Mouse (Mus musculus) A20 (cell line): ENCODE measurements around the gene Zfp385c.
A peak's percentile ranks its signal among the peaks of the same experiment; 100 is the strongest.

Experiments
- DNase-seq: peaks from one replicate; pipeline ENCODE4 v3.0.0-alpha.2; 2011; ENCODE audit warnings: low read depth, low spot score

Zfp385c gene

DNA sequence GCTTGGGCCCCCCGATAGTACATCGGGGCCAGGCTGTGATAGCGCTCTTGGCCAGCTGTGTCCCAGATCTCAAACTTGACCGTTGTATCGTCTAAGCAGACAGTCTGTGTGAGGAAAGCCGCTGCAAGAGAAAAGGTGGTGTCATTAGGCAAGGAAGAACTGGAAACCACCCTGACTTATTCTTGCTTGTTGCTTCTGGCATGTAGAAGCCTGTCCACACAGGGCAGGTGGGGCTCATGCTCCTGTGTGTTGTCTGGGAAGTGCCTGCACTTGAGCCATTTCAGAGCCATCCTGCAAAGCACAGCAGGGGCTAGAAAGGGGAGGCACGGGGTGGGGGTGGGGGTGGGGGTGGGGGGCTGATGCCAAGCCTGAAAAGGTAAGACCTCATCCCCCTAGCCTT, 26.2 kb upstream of the Zfp385c start:
- no peak for DNase-seq

- DNase-seq: no peak
Observed at GRCm38 (mm10) chr11:100716649-100717048, 24.4 kb upstream of the Zfp385c start.

DNA sequence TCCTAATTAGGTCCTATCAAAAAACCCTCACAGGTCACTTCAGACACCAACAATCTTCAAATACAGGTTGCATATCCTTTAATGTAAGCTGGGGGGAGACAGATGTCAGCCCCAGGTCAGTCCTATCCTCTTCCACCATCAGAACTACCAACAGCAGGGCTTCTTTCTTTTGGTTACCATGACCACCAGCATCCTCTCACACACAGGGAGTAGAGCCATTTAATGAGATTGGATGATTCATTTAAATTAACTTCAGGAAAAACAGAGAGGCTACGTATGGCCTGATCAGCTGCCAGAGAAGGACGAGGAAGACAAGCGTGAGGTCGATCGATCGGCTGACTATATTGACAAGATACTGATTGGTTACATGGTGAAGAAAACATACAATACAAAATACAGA, 22.7 kb upstream of the Zfp385c start:
- DNase-seq: no peak

- peak; percentile 69 for DNase-seq
Observed at GRCm38 (mm10) chr11:100714534-100714915, 22.3 kb upstream of the Zfp385c start.

DNA sequence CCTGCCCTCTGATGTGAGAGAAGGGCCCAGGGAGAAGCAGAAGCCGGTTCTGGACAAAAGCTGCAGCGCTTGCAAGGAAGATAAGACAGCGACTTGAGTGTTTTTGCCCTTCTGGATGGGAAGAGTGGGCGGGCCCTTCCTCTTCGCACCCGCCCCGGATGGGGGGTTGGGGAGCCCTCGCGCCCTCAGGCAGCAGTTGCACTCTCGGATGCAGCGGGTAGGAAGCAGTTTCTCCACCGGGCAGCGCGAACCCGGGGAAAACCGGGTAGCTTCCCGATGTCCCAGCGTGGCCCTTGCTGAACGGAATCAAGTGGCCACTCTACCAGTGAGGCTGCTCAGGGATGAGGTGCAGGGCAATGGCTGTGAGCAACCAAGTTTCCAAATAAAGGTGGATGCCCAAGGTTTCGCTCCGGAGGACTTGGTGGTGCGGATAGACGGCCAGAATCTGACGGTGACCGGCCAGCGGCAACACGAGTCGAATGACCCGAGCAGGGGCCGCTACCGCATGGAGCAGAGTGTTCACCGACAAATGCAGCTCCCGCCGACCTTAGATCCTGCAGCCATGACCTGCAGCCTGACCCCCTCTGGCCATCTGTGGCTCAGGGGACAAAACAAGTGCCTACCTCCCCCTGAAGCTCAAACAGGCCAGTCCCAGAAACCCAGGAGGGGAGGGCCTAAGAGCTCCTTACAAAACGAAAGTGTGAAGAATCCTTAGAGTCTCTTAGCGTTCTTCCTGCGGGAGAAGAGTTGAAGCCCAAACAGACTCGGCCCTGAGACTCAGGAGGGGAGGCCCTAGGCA, 21.7 kb upstream of the Zfp385c start, which contains the start of gene Hspb9:
Gene Hspb9 (plus strand): TSS at position 116 of the 799 bp plus-strand sequence.
- DNase-seq: no peak

- DNase-seq: no peak
Observed at GRCm38 (mm10) chr11:100713174-100713573, 20.9 kb upstream of the Zfp385c start.

- DNase-seq: peak; percentile 78
Observed at GRCm38 (mm10) chr11:100711783-100712615, 19.7 kb upstream of the Zfp385c start, which contains the start of gene Kat2a. TSS of gene Kat2a (minus strand) at chr11:100712465.

GRCm38 (mm10) chr11:100710977-100711376, 18.7 kb upstream of the Zfp385c start:
- DNase-seq: no peak

GRCm38 (mm10) chr11:100710528-100710927, 18.3 kb upstream of the Zfp385c start:
- DNase-seq: no peak

- no peak for DNase-seq
Observed at GRCm38 (mm10) chr11:100709201-100709810, 17.1 kb upstream of the Zfp385c start.

DNA sequence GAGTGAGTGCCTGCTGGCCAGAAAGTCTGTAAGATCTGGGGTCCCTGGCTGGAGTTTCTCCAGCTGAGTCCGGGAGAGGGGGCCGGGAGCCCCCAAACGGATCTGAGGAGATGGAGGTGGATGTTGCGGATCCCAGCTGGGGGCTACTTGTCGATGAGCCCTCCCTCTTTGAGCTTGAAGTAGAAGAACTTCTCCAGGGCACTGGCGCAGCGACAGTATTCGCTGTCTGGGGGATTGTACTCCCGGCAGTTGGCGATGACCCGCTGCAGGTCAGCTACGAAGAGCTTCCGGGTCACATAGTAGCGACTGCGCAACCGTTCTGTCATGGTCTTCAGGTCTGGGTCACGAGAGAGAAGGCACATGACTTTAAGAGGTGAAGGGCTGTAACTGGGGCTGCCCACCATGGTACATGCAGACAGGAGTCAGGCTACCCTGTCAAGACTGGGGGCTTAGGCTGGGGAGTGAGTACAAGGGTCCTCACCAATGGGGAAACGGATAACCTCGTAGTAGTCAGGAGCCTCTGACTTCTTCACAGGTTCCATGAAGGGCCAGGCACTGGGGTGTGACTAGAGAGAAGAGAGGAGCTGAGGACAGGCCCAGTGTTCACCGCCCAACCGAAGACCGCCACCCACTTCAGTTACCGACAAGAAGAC, 13.0 kb upstream of the Zfp385c start:
- DNase-seq: no peak

GRCm38 (mm10) chr11:100703851-100704531, 11.7 kb upstream of the Zfp385c start, which contains the start of gene Dhx58:
TSS of gene Dhx58 (minus strand) at chr11:100704271.
- DNase-seq: peak; percentile 61

- DNase-seq: peak; percentile 22
Observed at GRCm38 (mm10) chr11:100703366-100703765, 11.1 kb upstream of the Zfp385c start.

- no peak for DNase-seq
Observed at GRCm38 (mm10) chr11:100702906-100703305, 10.7 kb upstream of the Zfp385c start.

- peak; percentile 90 for DNase-seq
Observed at GRCm38 (mm10) chr11:100702081-100702851, 10.0 kb upstream of the Zfp385c start.

GRCm38 (mm10) chr11:100701301-100701700, 9.0 kb upstream of the Zfp385c start:
- DNase-seq: peak; percentile 69

DNA sequence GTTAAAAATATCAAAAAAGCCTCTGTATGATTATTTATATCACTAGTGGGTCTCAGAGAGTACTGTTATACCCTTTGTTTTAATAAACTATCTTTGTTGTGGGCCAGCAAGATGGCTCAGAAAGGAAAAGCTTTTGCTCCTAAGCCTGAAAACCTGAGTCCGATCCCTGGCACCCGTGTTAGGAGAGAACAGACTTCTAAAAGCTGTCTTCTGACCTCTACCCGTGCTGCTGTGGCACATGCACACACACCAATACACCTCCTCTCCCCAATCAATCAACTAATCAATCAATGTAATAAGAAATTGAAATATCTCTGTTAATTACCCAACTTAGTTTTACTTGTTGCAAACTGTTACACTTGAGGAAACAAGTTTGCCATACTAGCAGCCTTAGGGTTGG, 8.5 kb upstream of the Zfp385c start:
- no peak for DNase-seq

- DNase-seq: no peak
Observed at GRCm38 (mm10) chr11:100697921-100698320, 5.7 kb upstream of the Zfp385c start.

GRCm38 (mm10) chr11:100694926-100695325, 2.7 kb upstream of the Zfp385c start:
- peak; percentile 73 for DNase-seq

DNA sequence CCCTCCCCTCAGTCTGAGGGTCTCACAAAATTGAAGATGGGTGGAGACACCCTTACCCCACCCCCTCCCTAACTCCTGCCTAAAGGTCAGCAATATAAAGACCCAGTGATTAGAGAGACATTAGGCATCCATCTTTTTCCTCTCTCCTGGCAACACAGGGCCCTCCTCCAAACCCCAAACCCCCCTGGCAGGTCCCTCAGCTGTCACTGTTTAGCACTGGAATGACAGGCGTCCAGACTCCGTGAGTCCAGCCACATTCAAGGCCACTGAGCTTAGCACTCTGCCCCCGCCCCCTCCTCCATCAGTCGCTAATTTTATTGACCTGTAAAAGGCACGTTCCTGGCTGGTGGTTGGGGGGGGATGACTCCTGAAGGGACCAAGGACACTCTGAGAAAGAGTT, 899 bp upstream of the Zfp385c start:
- DNase-seq: no peak
